ENCODE assay signal across 12 mouse cellular contexts in genomic region chr12:41950726-41951125, GRCm38 (mm10).
"Had no signal": no experiment of that assay in that cellular context is flagged by ENCODE, and none has a peak within 500 bp of the region (broad histone marks: within the 10 kb centered on the region; RNA-seq: fewer than 3 reads in every experiment).

No protein-coding gene starts in this region.

- H3K4me3 ChIP-seq: limb, embryonic 13.5 days; lung, embryonic 15.5 days; midbrain, embryonic 10.5 days; neural tube, embryonic 12.5 days had no signal

- H3K27ac ChIP-seq: limb, embryonic 13.5 days; lung, embryonic 15.5 days; midbrain, embryonic 10.5 days; neural tube, embryonic 12.5 days; stomach, postnatal 0 days had no signal

- H3K9me3 ChIP-seq: limb, embryonic 13.5 days; lung, embryonic 15.5 days; midbrain, embryonic 10.5 days; neural tube, embryonic 12.5 days had no signal

- H3K27me3 ChIP-seq: limb, embryonic 13.5 days; lung, embryonic 15.5 days; neural tube, embryonic 12.5 days had no signal

- H3K36me3 ChIP-seq: limb, embryonic 13.5 days; lung, embryonic 15.5 days; midbrain, embryonic 10.5 days; neural tube, embryonic 12.5 days had no signal

- DNase-seq: kidney, adult 8-10 months; kidney, postnatal 25 days; left cerebral cortex, postnatal 4 days; lung, postnatal 4 days; midbrain, embryonic 14.5 days; thymus, postnatal 4 days had no signal

- H3K9ac ChIP-seq: limb, embryonic 13.5 days; lung, embryonic 15.5 days; neural tube, embryonic 12.5 days had no signal

- H3K4me1 ChIP-seq: limb, embryonic 13.5 days; lung, embryonic 15.5 days; midbrain, embryonic 10.5 days; neural tube, embryonic 12.5 days had no signal

- H3K4me2 ChIP-seq: limb, embryonic 13.5 days; liver, embryonic 11.5 days; lung, embryonic 15.5 days; neural tube, embryonic 12.5 days had no signal
